Mouse (Mus musculus): ENCODE data around the gene Tcl1b3.
"Not testable (repeated sequence)": the region's sequence is repeated elsewhere in the genome, so short reads cannot be mapped to it uniquely, and the experiment has no call there.

Gene Tcl1b3

DNA sequence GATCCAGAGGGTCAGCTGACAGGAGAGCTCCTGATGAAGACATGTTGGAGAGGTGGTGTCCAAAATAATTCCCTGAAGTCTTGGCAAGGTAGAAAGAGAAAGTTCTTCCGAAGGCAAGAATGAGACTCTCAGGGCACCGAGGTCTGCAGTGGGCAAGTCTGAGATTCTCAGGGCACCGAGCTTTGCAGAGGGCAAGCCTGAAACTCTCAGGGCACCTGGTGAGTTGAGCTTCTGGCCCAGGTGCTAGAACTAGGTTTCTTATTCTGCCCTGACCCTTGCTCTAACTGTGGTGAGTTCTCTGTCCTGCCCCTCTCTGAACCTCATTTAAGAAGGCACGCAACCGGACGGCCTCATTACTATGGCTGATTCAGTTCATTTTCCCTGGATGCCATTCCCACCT, at the start of gene Tcl1b3:
TSS of gene Tcl1b3 (plus strand) at position 301 of the 400 bp plus-strand sequence.
- not testable (repeated sequence) for DNase-seq (ENCODE audit: low spot score in 2 of 2)

DNA sequence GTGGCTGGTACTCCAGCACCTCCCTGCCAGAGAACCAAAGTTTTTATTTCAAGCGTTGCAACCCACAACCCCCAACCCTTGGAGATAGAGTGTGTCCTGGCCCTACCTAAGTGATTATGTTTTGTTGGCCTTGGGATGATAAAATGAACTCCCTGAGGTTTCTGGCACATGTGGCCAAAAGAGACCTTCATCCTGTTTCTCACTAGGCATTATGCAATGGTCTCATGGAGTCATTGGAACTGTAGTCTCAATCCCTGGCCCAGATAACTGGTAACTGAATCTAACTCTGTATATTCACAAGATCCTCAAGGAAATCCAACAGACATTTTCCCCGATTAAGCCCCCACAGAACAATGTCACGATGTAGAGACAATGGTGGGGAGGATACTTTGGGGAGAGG, 47.7 kb upstream of the Tcl1b3 start:
- no peak for DNase-seq (ENCODE audit: low spot score in 2 of 2)

DNA sequence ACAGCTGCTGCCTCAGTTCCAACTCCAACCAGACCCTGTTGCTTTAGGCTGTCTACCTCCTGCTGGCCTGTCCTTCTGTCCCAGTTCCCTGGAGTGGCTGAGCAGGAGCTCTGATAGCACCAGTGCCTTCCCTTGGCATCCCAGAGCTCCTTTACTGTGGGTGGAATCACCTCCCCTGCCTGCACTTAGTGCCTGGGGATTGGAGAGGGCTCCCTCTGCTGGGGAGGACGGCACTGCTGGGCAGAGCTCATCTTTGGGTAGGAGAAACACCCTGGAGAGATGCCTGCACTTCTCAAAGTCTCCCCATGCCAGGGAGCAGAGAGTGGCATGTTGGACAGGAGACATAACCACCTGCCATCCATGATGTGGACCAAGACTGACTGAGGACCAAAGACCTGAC, 45.9 kb upstream of the Tcl1b3 start:
- not testable (repeated sequence) for DNase-seq (ENCODE audit: low spot score in 2 of 2)

GRCm38 (mm10) chr12:105145714-105146113, 45.1 kb upstream of the Tcl1b3 start, which contains the start of gene Tcl1b2:
Tcl1b2 (plus strand) TSS chr12:105146014.
- DNase-seq (ENCODE audit: low spot score in 2 of 2) = no peak

GRCm38 (mm10) chr12:105155286-105155685, 35.6 kb upstream of the Tcl1b3 start:
- not testable (repeated sequence) for DNase-seq (ENCODE audit: low spot score in 2 of 2)

DNA sequence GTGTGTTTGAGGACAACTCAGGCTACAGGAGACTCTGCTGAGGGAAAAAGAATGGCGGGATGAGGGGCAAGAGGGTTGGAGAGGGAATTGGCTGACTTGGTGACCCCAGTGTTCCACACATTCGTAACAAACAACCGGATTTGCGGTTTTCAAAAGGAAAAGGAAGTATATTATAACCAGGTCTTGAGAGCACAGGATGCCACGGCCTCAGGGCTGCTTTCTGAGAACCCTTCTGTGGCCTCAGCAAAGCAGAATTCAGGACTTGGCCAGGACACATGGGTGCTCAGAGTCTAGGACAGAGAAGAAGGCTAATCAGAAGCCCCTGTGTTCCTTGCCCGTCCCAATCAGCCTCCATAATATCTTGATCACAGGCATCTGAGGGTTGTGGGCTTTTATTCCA, 32.0 kb upstream of the Tcl1b3 start:
- no peak for DNase-seq (ENCODE audit: low spot score in 2 of 2)

GRCm38 (mm10) chr12:105159390-105159789, 31.5 kb upstream of the Tcl1b3 start, which contains the start of gene Tcl1b1:
Tcl1b1 (plus strand) TSS chr12:105159690.
- no peak for DNase-seq (ENCODE audit: low spot score in 2 of 2)

- DNase-seq (ENCODE audit: low spot score in 2 of 2) = no peak
These were observed 24.1 kb upstream of the Tcl1b3 start for GRCm38 (mm10) chr12:105166734-105167133.

DNA sequence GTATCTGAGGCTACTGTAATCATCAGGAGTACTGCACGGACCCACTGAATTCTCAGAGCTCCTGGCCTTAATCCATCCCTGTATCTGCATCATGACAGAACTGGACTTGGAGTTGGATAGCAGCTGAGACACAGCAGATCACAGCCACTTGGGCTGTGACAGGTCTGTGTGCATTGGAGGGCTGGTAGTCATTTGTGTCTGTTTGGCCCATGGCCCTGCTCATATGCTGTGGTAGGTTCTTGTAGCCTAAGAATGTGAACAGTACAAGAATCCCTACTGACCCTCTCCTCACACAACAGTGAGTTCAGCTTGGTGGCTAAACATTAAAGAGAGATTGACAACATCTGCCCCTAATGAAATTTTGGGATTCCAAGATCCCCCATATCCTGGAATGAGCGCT, 17.5 kb upstream of the Tcl1b3 start:
- no peak for DNase-seq (ENCODE audit: low spot score in 2 of 2)

DNA sequence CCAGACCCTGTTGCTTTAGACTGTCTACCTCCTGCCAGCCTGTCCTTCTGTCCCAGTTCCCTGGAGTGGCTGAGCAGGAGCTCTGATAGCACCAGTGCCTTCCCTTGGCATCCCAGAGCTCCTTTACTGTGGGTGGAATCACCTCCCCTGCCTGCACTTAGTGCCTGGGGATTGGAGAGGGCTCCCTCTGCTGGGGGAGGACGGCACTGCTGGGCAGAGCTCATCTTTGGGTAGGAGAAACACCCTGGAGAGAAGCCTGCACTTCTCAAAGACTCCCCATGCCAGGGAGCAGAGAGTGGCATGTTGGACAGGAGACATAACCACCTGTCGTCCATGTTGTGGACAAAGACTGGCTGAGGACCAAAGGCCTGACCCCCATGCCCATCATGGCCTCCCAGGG, 16.5 kb upstream of the Tcl1b3 start:
- peak; percentile 11 to 22 for DNase-seq (ENCODE audit: low spot score in 2 of 2)

DNA sequence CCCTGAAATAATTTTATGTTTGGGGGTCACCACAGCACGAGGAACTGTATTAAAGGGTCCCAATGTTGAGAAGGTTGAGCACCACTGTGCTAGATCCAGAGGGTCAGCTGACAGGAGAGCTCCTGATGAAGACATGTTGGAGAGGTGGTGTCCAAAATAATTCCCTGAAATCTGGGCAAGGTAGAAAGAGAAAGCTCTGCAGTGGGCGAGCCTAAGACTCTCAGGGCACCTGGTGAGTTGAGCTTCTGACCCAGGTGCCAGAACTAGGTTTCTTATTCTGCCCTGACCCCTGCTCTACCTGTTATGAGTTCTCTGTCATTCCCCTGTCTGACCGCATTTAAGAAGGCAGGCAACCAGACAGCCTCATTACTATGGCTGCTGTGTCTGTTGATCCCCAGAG, 14.8 kb upstream of the Tcl1b3 start, which contains the start of gene Tcl1b5:
TSS of gene Tcl1b5 (plus strand) at position 301 of the 400 bp plus-strand sequence.
- DNase-seq (ENCODE audit: low spot score in 2 of 2) = not testable (repeated sequence)

GRCm38 (mm10) chr12:105181040-105181644, 9.7 kb upstream of the Tcl1b3 start:
- DNase-seq (ENCODE audit: low spot score in 2 of 2) = not testable (repeated sequence)

DNA sequence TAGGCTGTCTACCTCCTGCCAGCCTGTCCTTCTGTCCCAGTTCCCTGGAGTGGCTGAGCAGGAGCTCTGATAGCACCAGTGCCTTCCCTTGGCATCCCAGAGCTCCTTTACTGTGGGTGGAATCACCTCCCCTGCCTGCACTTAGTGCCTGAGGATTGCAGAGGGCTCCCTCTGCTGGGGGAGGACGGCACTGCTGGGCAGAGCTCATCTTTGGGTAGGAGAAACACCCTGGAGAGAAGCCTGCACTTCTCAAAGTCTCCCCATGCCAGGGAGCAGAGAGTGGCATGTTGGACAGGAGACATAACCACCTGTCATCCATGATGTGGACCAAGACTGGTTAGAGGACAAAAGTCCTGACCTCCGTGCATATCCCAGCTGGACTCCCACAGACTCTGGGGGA, 1.9 kb upstream of the Tcl1b3 start:
- not testable (repeated sequence) for DNase-seq (ENCODE audit: low spot score in 2 of 2)

DNA sequence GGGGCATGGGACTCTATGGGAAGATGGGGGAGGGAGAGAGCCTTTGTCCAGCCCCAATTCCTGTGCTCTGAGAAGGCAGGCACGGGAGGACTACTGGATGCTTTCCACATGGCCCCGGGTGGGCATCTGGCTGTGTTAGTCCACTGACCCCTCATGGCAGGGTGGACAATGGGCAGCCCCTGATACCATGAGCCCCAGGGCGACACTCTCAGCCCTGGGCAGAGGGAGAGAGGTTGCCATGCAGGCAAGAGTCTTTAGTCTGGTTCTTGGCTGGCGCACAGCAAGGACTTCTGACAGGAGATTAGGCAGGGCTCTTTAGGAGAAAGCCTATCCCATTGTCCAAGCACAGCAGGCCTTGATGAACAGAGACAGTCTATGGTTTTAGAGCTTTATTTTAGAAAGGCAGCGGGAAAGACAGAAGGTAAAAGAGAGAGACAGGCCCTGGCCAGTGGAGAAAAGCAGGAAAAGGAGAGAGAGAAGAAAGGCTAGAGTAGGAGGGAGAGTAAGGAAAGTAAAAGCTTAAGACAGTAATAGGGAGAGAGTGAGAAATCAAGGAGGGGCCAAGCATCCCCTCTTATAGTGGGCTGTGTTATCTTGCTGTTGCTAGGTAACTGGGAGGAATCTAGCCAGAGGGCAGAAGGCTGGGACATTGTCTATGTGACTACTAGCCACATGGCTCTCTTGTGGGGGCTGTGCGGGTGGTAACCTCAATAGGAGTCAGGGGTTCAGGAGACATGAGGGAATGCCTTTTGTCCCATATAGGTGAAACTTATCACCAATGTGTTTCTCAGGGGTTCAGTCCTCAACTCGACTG, 9.0 kb downstream of the Tcl1b3 start:
- not testable (repeated sequence) for DNase-seq (ENCODE audit: low spot score in 2 of 2)

DNA sequence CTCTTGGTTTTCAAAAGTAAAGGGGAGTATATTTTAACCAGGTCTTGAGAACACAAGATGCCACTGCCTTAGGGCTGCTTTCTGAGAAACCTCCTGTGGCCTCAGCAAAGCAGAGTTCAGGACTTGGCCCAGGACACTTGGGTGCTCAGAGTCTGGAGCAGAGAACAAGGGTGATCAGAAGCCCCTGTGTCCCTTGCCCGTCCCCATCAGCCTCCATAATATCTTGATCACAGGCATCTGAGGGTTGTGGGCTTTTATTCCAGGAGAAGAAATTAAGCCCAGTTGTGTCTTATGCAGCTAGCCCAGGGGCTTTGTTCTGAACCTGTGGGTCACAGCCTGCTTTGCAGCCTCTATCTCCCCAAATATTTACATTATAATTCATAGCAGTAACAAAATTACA, 10.8 kb downstream of the Tcl1b3 start, which contains the start of gene Tcl1b4:
TSS of gene Tcl1b4 (plus strand) at position 301 of the 400 bp plus-strand sequence.
- not testable (repeated sequence) for DNase-seq (ENCODE audit: low spot score in 2 of 2)

DNA sequence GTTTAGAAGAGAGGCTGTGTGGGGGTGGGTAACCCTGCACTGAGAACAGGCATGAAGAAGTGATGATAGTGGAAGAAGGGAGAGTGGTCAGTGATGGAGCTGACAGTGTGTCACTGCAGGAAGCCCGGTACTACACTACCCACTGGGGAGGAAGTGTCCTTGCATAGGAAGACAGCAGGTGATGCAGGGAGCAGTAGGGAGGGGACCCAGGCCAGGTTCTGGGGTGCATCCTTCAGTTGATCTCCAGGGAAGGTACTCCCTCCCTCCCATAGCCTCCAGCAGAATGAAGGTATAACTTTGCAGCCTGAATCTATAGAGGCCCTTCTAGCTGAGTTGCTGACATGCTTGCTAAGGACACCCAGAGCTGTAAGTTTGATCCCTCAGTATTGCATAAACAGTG, 16.2 kb downstream of the Tcl1b3 start:
- no peak for DNase-seq (ENCODE audit: low spot score in 2 of 2)

DNA sequence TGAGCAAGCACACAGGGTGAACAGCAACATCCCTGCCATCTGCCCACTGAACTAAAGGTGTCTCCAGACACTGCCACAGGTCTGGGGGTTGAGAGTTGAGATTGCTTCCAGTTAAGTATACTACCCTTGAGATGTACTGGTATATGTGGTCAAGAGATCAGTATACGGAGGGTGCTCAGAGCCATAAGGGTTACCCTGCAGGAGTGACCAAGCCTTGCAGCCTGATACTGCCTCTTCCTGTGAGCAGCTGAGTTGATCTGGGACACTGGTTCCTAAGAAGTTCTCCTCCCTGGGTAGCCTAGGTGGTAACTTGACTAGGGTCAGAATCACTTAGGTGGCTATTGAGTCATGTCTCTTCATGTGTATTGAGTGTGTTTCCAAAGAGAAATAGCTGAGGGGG, 17.6 kb downstream of the Tcl1b3 start:
- no peak for DNase-seq (ENCODE audit: low spot score in 2 of 2)

DNA sequence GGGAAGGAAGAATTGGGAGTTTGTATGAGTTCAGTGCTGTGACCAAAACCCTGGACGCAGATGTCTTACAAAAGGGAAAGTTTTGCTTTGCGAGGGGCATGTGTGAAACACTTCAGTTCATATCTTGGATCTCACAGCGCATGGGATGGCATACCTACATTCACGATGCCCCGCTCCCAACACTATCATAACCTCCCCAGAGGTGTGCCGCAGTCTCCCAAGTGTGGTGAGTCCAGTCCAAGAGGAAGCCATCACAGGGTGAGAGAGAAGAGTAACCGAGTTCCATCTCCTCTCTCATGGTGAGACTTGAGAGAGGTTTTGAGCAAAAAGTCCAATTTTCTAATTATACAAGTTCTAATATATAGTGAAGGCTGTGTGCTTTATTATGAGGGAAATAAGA, 18.4 kb downstream of the Tcl1b3 start:
- DNase-seq (ENCODE audit: low spot score in 2 of 2) = no peak

DNA sequence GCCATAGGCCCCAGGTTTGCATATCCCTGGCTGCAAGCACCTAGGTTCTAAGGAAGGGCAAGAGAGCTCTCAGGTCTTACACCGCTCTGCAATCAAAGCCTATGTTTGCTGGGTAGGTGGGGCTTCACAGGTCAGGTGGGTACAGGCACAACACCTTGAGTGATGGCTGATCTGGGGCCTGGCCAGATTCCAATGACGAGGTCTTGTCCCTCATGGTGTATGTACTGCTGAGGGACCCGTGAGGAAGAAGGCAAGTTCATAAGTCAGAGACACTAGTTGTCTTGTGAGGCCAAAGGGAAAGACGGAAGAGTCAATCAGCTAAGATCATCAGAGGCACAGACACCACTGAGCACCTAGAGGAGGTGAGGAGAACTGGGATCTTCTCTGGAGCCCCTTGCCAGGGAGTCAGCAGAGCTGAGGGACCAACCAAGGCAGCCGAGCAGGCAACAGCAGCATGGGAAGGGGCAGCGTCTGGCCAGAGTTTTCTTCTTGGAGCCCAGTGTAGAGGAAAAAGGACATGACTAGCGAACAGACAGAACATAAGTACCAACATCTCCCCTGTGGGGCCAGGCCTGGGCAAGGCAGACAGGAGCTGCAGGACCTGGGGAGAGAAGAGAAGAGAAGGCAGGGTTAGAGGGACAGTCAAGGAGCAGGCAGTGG, 26.4 kb downstream of the Tcl1b3 start:
- no peak for DNase-seq (ENCODE audit: low spot score in 2 of 2)

GRCm38 (mm10) chr12:105222601-105223319, 31.9 kb downstream of the Tcl1b3 start, which contains the start of gene Tcl1:
Tcl1 (minus strand) TSS chr12:105222793.
- DNase-seq (ENCODE audit: low spot score in 2 of 2) = no peak

GRCm38 (mm10) chr12:105224621-105225320, 33.9 kb downstream of the Tcl1b3 start:
- DNase-seq (ENCODE audit: low spot score in 2 of 2) = no peak
